Mouse (Mus musculus): ENCODE results near the gene Slc46a3.

The Slc46a3 gene

DNA sequence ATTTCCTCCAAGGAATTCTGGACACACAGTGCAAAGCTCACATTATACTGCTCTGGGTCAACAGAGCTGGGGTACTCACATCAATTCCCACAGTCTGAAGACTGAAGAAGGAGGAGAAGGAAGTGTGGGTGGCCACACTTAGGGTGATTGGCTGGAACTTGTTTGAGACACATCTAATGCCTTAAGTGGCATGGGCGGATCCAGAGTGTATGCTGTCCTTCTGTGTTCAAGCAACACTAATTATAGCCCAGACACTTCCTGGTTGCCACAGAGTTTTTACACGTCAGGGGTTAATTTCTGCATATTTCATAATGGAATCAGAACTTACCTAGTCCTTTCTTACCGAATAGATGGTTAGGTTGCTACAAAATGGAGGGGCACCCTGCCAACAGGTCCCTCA is 49.3 kb downstream of the Slc46a3 start:
- DNase-seq (ENCODE audit: low spot score): no peak

DNA sequence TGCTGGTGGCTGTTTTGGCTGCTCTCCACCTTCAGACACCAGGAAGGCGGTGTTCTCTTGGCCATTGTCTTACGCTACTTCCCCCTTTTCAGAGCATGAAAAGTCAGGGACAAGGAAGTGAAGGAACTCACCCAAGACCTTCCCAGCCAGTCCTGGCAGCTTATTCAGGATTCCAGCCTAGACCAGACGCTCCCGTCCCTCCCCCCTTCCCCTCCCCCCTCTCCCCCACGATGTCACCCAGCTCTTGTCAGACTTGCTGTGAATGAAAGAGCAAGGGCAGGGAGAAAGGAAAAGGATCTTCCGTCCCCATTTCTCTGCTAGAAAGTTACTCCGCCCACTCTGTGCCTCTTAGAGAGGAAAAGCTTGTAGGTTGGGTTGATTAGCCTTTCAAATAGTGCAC is 51.3 kb downstream of the Slc46a3 start:
- no peak for DNase-seq (ENCODE audit: low spot score)

GRCm38 (mm10) chr5:147839418-147839817 is 55.2 kb downstream of the Slc46a3 start:
- DNase-seq (ENCODE audit: low spot score): no peak

DNA sequence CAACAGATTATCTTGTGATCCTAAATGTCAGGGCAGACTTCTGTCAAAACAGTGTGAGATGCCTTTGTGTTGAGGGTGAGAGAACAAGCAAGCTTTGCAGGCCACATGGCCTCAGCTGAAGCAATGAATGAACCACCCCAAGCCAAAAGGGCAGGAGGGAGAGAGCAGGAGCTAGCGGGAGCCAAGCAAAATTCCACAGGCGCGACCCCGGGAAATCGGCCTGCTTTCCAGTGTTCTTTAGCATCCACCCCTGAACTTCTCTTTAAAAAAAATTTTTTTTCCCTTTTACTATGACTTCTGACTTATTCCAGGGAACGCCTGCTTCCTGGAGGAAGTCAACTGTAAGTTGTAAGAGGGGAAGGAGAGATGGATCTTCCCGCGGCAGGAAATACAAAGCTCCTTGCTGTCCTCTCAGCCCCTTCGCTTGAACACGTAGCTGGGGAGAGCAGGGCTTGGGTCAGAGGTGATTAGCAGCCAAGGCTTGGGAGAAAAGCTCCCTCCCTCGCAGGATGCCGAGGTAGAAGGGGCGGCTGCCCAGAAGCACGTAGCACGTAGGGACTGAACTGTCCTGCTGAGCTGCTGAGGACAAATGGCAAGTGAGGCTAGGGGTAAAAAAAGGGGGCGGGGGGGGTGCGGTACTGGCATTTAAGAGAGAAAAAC is 59.6 kb downstream of the Slc46a3 start:
- DNase-seq (ENCODE audit: low spot score): no peak

DNA sequence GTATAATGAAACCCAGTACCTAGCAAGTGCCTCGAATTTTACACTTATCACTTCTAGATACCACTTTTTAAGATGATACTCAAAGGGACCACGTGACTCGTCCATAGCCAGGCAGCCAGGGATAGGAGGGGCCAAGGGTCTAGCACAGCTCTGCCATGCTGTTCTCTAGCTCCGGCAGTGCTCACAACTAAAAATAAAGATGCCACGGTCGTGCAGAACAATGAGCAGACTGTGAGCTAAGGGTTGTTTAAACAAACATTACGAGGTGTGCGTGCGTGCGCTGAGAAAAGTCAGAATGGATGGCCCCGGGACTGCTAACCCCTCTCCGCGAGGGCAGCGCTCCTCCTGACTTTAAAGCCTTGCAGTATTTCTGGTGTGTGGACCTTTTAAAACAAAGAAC is 61.8 kb downstream of the Slc46a3 start:
- DNase-seq (ENCODE audit: low spot score): no peak

GRCm38 (mm10) chr5:147828846-147829245 is 65.8 kb downstream of the Slc46a3 start:
- no peak for DNase-seq (ENCODE audit: low spot score)
